Mouse (Mus musculus) pancreas, adult 10 weeks (tissue): ENCODE results near the gene Eif4ebp2. TPM values are rescaled to one million over a fixed set of nuclear protein-coding genes. Genes with fewer than 3 reads are reported as not detected.

Experiments
- polyA plus RNA-seq: library from polyadenylated mRNA; stranded (reverse); fragments of 350-450 nt; fragmentation: Illumina TruSeq; extraction: RNeasy Lipid Tissue Mini Kit (QIAGEN cat#74804); gene quantifications from one replicate; pipeline ENCODE4 v1.2.3, GENCODE M21; 2015; ENCODE audit warnings: low read depth, low replicate concordance; ENCODE audit not compliant: insufficient read depth

The Eif4ebp2 gene
- polyA plus RNA-seq, result 18.4 TPM

DNA sequence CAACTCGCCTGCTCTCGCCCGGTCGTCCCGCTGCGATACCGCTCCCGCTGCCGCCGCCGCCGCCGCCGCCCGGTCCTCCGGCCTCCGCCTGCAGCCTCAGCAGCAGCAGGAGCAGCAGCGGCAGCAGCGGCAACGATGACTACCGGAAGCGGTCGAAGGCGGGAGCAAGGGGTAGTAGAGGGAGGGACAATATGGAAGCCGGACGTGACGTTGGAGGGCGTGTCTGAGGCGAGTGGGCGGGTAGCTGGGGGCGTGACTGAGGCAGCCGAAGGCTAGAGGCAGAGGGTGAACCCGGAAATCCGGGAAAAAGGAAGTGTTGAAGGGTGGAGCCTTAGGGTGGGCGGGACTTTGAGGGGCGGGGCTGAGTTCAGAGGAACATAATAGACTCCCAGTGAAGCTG, at the start of gene Eif4ebp2:
Gene Eif4ebp2 (minus strand): TSS at position 17 of the 400 bp plus-strand sequence.

DNA sequence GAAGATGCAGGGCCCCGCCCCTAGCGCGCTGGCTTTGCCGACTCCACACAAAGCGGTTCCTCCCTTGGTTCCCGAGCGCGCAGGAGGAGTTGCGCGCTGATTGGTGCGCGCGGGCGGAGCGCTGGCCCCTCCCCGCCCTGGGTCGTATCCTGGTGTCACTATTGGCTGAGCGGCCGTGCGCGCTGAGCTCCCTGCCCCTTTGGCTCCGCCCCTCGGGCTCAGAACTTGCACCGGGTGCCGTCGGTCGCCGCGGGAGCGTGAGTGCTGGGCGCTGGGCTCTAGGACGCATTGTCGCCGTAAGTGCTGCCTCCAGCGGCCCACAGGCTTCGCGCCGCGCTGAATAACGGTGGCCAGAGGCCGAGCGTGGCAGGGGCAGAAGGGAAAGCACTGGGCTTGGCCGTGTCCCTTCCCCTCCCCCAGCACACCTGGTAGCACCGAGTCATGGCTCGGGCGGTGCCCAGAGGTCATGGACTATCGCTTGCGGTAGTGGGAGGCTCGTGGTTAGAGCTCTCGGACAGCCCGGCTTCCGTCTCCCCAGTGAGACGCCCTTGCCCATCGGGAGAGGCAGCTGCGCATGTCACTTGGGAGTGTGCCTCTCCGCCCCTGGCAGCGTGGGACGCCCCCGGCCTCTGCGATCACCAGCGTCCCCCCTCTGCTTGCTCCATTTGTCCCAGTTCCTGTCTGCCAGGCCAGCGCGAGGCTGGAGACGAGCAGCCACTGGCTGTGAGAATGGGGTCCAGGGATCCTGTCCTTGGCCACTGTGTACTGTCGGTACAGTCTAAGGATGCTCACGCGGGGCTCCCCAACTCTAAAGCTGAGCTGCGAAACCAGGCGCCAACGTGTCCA, 23.4 kb upstream of the Eif4ebp2 start, which contains the start of gene Lrrc20:
Gene Lrrc20 (plus strand): TSS at position 208 of the 846 bp plus-strand sequence.

DNA sequence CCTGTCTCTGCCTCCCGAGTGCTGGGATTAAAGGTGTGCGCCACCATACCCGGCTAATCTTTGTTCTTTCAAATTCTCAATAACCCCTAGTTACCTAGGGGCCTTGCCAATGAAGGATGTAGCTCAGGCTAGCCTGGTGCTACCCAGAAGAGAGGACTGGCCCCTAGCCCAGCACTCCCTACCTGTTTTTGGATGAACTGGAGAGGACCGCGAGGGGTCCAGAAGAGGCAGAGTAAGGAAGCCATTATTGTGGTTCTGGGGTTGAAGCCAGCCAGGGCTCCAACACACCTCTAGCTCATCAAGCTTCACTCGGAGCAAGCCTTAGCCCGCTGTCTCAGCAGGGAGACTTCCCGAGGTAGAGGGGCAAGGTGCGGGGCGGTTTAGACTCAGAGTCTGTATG, 34.8 kb downstream of the Eif4ebp2 start, which contains the start of gene Nodal:
Gene Nodal (plus strand): TSS at position 301 of the 400 bp plus-strand sequence.

DNA sequence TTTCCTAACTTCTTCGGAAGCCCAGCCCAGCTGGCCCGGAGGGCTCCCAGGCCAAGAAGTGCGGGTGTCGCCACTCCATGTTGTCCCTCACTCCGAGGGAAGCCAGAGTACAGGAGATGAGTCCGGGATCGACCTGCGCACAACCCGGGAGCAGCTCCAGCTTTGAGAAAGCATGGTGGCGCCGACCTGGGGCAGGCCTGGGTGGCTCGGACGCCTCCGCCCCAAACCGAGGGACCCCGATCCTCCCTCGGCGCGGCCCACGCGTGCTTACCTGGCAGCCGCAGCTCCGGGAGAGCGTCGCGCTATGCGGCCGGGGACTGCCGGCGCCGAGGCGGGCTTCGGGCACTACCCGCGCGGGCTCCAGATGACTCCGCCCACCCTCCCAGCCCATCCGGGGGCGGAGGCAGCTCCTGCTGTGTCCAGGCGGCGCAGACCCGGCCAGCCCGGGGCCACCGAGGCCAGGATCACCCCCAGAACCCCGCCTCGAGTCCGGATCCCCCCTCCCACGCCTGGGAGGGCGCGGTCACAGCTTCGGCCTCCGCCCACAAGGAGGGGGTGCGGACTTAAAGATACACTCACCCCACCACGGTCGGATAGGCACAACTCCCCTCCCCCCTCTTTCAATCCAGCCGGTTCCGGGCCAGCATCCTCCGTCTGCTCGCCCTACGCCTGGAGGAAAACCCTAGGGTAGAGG, 69.3 kb downstream of the Eif4ebp2 start, which contains the start of gene Pald1:
Gene Pald1 (minus strand): TSS at position 510 of the 694 bp plus-strand sequence.

Other genes starting within 250 kb of the Eif4ebp2 start
- 0.42 TPM for gene Adamts14, start 179.2 kb downstream of the Eif4ebp2 start, polyA plus RNA-seq
- not detected for gene Prf1, start 154.8 kb downstream of the Eif4ebp2 start, polyA plus RNA-seq
- gene Pald1, start 69.1 kb downstream of the Eif4ebp2 start, polyA plus RNA-seq, result 3.5 TPM
- gene Nodal, start 34.7 kb downstream of the Eif4ebp2 start, polyA plus RNA-seq, result not detected
- gene Lrrc20, start 23.1 kb upstream of the Eif4ebp2 start, polyA plus RNA-seq, result 1.2 TPM
- not detected for gene Npffr1, start 142.8 kb upstream of the Eif4ebp2 start, polyA plus RNA-seq
- gene Ppa1, start 195.9 kb upstream of the Eif4ebp2 start, polyA plus RNA-seq, result 10.8 TPM
- 47.1 TPM for gene Sar1a, start 227.6 kb upstream of the Eif4ebp2 start, polyA plus RNA-seq
- gene Tysnd1, start 242.9 kb upstream of the Eif4ebp2 start, polyA plus RNA-seq, result 16.7 TPM